Mouse (Mus musculus): ENCODE data around the gene Cmpk1. TPM values are rescaled to one million over a fixed set of nuclear protein-coding genes. Genes with fewer than 3 reads are reported as not detected.
"Not testable (repeated sequence)": the region's sequence is repeated elsewhere in the genome, so short reads cannot be mapped to it uniquely, and the experiment has no call there.

Gene Cmpk1
- 34.7 and 40.7 TPM in 2 replicates for polyA plus RNA-seq (2012; rRNA removed)

DNA sequence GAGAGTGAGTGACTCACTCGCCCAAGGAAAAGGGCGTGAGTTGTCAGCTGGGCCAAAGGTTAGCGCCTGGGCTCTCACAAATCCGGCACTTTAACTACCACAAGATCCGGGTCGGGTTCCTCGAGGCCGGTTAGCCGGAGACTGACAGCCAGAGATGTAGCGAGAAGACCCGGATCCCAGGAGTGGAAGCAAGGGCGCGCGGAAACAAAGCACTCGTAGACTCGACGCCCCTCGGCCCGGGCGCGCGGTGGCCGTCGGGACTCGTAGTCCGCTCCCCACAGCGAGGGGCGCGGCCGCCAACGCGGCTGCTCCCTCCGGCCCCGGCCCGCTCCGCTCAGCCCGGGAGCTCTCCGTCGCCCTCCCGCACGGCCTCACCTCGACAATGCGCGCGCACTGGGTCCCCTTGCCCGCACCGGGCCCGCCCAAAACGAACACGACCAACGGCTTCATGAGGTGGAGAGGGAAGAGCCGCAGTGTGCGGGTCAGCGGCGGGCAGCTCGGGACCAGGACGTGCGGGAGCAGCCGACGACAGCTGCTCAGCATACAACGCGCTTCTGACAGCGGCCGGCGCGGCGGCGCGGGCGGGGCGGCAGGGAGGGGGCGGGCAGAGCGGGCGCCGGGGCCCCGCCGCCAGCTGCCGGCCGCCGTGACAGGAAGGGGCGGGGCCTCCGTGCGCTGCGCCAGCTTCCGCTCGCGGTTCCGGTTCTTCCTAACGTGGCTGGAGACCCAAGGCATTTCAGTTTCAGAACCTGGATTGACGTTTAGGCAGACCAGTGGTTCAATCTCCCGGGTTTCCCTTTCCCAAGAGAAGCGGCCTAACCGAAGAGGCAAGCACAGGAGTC is at the start of gene Cmpk1:
Gene Cmpk1, minus strand, starts transcription at position 651 of the 842 bp plus-strand sequence.
- under 1% methylated on average over 90 of the region's 93 CpGs for WGBS
- peak; percentile 81 for DNase-seq (ENCODE audit: low read depth, low spot score)

- WGBS = 43% methylated on average over 6 of the region's 6 CpGs
- DNase-seq (ENCODE audit: low read depth, low spot score) = no peak
Observed at GRCm38 (mm10) chr4:115035043-115035442, 48.0 kb upstream of the Cmpk1 start.

DNA sequence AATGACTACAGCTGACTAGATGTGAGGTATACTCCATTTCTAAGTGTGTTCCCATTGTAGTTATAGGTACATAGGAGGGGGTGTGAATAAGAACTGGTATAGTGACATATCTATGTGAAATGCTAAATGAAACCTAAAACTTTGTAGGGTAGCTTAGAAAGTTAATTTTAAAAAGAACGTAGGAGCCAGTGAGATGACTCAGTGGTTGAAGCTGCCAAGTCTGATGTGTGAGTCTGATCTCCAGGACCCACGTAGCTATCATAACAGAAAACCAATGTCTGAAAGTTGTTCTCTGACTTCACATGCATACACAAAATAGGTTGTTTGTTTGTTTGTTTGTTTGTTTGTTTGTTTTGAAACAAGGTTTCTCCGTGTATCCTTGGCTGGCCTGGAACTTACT is 33.0 kb upstream of the Cmpk1 start:
- DNase-seq (ENCODE audit: low read depth, low spot score) = no peak
- 88% methylated on average over 3 of the region's 3 CpGs for WGBS

GRCm38 (mm10) chr4:115014276-115014675 is 27.2 kb upstream of the Cmpk1 start:
- 91% methylated on average over 3 of the region's 3 CpGs for WGBS
- no peak for DNase-seq (ENCODE audit: low read depth, low spot score)

GRCm38 (mm10) chr4:115000429-115000795 is 13.4 kb upstream of the Cmpk1 start:
- no peak for DNase-seq (ENCODE audit: low read depth, low spot score)
- under 1% methylated on average over 8 of the region's 8 CpGs for WGBS

DNA sequence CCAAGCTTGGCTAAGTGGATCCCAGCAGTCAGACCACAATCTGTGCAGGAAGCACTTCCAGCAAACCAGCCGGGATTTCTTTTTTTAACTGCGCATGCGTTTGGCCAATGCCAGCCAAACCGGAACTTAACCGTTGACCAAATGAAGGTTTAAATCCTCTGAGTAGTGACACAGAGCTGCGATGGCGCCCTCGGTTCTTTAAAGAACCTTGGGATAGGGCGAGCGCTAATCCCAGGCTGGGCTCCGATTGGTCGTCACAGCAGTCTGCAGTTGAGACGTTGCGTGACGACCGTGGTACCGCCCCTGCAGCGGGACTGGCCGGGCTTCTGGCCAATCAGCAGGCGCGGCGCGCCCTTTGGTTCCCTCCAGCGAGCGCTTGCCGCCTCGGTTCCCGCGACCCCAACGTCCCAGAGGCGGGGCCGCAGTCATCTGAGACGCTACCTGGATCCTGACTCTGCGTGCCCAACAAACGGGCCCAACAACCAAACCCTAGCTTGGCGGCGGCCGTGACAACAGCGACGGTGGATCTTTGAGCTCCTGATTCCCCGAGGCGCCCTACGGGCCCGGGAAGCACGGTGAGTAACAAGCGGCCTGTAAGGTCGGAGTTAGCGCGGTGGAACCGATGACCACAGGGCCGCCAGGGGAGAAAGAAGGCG is 12.9 kb upstream of the Cmpk1 start, which contains the start of gene Stil:
Gene Stil, plus strand, starts transcription at position 387 of the 656 bp plus-strand sequence.
- peak; percentile 96 for DNase-seq (ENCODE audit: low read depth, low spot score)
- WGBS = under 1% methylated on average over 52 of the region's 52 CpGs

GRCm38 (mm10) chr4:114999445-114999772 is 12.4 kb upstream of the Cmpk1 start:
- WGBS = 6% methylated on average over 9 of the region's 9 CpGs
- no peak for DNase-seq (ENCODE audit: low read depth, low spot score)

GRCm38 (mm10) chr4:114997051-114997450 is 10.0 kb upstream of the Cmpk1 start:
- no peak for DNase-seq (ENCODE audit: low read depth, low spot score)
- WGBS = 21% methylated on average over 3 of the region's 3 CpGs

GRCm38 (mm10) chr4:114994218-114994617 is 7.2 kb upstream of the Cmpk1 start:
- WGBS = 93% methylated on average over 3 of the region's 3 CpGs

DNA sequence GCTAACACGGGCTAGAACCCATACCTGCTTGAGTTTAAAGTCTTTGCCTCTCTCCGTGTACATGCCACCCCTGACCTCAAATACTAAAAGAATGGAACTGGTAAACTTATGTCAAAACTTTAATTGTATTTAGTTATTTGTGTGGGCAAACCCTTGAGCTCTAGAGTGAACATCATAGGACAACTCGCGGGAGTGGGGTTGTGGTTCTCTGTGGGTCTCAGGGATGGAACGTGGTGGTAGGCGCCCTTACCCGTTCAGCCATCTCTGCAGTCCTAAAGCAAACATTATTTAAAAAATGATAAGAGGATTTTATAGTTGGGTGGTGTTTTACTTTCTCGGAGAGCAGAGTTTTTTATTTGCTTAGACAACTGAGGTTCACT is 840 bp downstream of the Cmpk1 start:
- DNase-seq (ENCODE audit: low read depth, low spot score) = no peak
- WGBS = under 1% methylated on average over 8 of the region's 8 CpGs

More at GRCm38 (mm10) chr4:114994218-114994617, 7.2 kb upstream of the Cmpk1 start:
- DNase-seq (ENCODE audit: low read depth, low spot score) = no peak

DNA sequence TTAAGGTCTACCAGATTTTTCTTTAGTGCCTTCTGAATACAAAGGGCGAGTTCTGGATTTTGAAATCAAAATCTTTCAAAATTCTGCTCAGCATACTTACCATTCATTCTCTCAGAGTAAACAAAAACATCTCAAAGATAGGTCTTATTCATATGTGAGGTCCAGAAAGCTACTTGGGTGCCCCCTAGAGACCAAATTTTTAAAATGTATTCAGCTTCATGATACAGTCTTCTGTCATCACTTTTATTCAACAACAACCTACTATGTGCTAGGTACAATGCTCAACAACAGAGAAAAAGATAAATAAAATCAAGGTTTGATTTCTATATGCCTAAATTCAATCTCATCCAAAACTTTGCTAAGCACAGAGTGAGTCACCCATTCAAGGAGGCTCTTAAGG is 4.0 kb downstream of the Cmpk1 start:
- WGBS = 69% methylated on average over 1 of the region's 1 CpGs

GRCm38 (mm10) chr4:114982619-114983018 is 4.4 kb downstream of the Cmpk1 start:
- 75% methylated on average over 1 of the region's 1 CpGs for WGBS

More for the DNA sequence above, 4.0 kb downstream of the Cmpk1 start:
- DNase-seq (ENCODE audit: low read depth, low spot score) = no peak

DNA sequence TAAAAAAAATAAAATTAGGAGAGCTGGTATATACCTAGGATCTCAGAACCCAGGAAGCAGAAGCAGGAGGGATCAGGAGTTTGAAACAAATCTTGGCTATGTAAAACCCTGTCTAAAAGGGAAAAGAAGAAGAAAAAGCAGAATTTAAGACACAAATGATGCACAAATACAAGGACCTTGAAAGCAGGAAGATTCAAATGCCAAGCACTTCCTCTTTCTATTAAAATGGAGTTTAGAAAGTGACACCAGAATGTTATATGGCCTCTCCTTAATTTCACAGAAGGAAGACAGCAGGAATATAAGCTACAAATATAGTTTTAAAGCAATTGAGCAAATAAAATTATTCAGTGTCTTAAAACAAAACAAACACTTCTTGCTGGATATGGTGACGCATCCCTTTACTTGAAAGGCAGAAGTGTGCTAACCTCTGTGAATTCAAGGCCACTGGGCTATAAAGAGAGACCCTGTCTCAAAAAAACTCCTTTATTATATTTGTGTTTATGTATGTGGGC is 13.8 kb downstream of the Cmpk1 start:
- WGBS = 77% methylated on average over 1 of the region's 1 CpGs
- no peak for DNase-seq (ENCODE audit: low read depth, low spot score)

More at GRCm38 (mm10) chr4:114982619-114983018, 4.4 kb downstream of the Cmpk1 start:
- DNase-seq (ENCODE audit: low read depth, low spot score) = no peak

DNA sequence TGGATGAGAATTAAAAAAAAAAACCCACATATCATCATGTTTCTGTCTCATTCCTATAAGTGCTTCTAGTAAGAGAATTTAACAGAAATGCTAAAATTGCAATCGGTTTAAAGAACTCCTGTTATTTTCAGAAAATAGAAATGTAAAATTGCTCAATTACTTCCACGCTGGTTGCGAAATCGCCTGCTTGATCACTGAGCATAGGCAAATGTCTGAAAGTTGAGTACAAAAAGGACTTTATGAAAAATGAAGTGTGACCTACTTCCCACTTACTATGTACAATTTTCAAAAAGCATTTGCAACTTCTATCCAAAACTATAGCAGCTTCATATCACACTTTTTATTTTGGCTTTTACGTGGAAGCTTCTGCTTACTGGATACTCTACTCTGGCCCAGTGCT is 16.3 kb downstream of the Cmpk1 start:
- DNase-seq (ENCODE audit: low read depth, low spot score) = no peak
- WGBS = 90% methylated on average over 5 of the region's 5 CpGs

- DNase-seq (ENCODE audit: low read depth, low spot score) = not testable (repeated sequence)
- 35% methylated on average over 2 of the region's 2 CpGs for WGBS
Observed at GRCm38 (mm10) chr4:114960881-114961280, 26.2 kb downstream of the Cmpk1 start.

- 85% methylated on average over 2 of the region's 2 CpGs for WGBS
Observed at GRCm38 (mm10) chr4:114959533-114959932, 27.5 kb downstream of the Cmpk1 start.

DNA sequence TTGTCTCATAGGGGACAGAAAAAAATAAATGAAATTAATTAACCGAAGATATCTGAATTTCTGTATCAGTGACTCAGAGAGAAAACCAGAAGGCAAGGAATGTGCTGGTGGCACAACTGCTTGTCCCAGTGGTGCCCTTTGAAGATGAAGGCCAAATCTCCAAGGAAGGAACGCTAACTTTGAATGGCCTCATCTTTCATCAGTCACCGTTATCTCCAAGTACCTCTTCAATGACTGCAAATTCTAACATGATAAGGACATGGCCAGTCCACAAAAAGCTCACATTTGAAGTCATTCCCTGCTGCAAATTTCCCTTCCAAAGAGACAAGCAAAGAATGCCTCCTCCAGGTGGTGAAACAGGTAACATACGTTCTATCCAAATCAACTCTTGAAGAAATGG is 28.3 kb downstream of the Cmpk1 start:
- 93% methylated on average over 4 of the region's 4 CpGs for WGBS
- no peak for DNase-seq (ENCODE audit: low read depth, low spot score)

More at GRCm38 (mm10) chr4:114959533-114959932, 27.5 kb downstream of the Cmpk1 start:
- DNase-seq (ENCODE audit: low read depth, low spot score) = no peak

- 66% methylated on average over 2 of the region's 2 CpGs for WGBS
- DNase-seq (ENCODE audit: low read depth, low spot score) = no peak
Observed at GRCm38 (mm10) chr4:114958231-114958630, 28.8 kb downstream of the Cmpk1 start.

DNA sequence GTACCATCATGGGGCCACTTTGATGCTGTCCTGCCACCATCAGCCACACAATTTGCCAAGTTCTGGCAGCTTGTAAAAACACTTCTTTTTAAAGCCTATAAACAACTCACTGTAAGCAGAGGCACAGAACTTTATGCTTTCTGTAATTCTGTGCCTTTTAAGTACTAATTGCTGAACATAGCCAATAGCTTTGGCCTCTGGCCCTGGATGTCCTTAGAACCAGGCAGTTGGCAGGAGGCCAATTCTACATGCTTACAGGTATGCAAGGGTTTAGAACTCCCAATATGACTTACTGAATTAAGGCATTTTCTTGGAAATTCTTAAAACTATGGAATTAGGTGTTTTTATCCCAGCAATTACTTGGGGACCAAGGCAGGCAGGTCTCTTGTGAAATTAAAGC is 29.6 kb downstream of the Cmpk1 start:
- DNase-seq (ENCODE audit: low read depth, low spot score) = no peak

DNA sequence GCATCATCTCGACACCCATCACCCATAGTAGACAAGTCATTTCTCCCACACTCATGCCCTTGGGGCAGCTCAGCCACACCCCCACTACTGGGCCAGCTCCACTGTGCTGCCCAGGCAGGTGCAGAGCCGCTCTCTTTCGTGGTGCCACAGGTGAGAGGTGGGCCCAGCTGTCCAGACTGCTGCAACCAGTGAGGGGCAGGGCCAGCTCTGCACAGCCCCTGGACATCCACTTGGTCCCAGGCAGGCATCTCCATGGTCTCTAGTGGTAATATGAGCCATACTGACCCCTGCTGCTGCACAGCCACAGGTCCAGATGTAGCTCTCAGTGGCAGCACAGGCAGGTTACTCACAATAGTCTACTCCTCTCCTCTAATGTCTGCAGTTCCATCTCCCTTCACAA is 33.9 kb downstream of the Cmpk1 start:
- no peak for DNase-seq (ENCODE audit: low read depth, low spot score)
- 80% methylated on average over 3 of the region's 3 CpGs for WGBS

Data from large intestine, adult 2 months (tissue).